Mouse (Mus musculus) v-Abl transformed pro-B cells (cell line): ENCODE data around the gene Il12rb1.
"Not testable (repeated sequence)": the region's sequence is repeated elsewhere in the genome, so short reads cannot be mapped to it uniquely, and the experiment has no call there.

Source experiments
- in situ Hi-C, 2 experiments: fragments of 400-800 bp; cut with MboI; formaldehyde crosslinking; loops; one replicate each; pipeline ENCODE4 v1.15.1; 2025; ENCODE audit not compliant: unreplicated experiment in 2 of 2

The Il12rb1 gene

GRCm38 (mm10) chr8:70821992-70822391 lies 13.7 kb downstream of the Il12rb1 start:
- in situ Hi-C loops: no loop called here

- in situ Hi-C loops: not testable (repeated sequence)
Measured at GRCm38 (mm10) chr8:70822594-70822993, 14.3 kb downstream of the Il12rb1 start.

GRCm38 (mm10) chr8:70823802-70824201 lies 15.6 kb downstream of the Il12rb1 start:
- in situ Hi-C loops: no loop called here

- in situ Hi-C loops: no loop called here
Measured at GRCm38 (mm10) chr8:70825816-70826215, 17.6 kb downstream of the Il12rb1 start.

- in situ Hi-C loops: no loop called here
Measured at GRCm38 (mm10) chr8:70827010-70827409, 18.8 kb downstream of the Il12rb1 start.

GRCm38 (mm10) chr8:70827796-70828195 lies 19.5 kb downstream of the Il12rb1 start:
- in situ Hi-C loops: no loop called here

GRCm38 (mm10) chr8:70831517-70831916 lies 23.3 kb downstream of the Il12rb1 start:
- in situ Hi-C loops: no loop called here

- in situ Hi-C loops: no loop called here
Measured at GRCm38 (mm10) chr8:70832371-70832770, 24.1 kb downstream of the Il12rb1 start.

- in situ Hi-C loops: no loop called here
Measured at GRCm38 (mm10) chr8:70833018-70833482, 24.8 kb downstream of the Il12rb1 start.

- in situ Hi-C loops: no loop called here
Measured at GRCm38 (mm10) chr8:70833520-70833919, 25.3 kb downstream of the Il12rb1 start.

- in situ Hi-C loops: no loop called here
Measured at GRCm38 (mm10) chr8:70834071-70834470, 25.8 kb downstream of the Il12rb1 start.

- in situ Hi-C loops: loop anchor here (5.0 kb wide), 1 partner anchor 34 kb away; no protein-coding TSS in a partner anchor
Measured at GRCm38 (mm10) chr8:70836666-70837065, 28.4 kb downstream of the Il12rb1 start.

- in situ Hi-C loops: loop anchor here (5.0 kb wide), 1 partner anchor 37 kb away; no protein-coding TSS in a partner anchor
Measured at GRCm38 (mm10) chr8:70838654-70839407, 30.6 kb downstream of the Il12rb1 start.

- in situ Hi-C loops: loop anchor here (5.0 to 10.0 kb wide), 5 partner anchors 37 to 225 kb away; partner anchors contain the start of genes Lrrc25 (in 2 of the 2) and Gm3336 (in 1 of the 2)
Measured at GRCm38 (mm10) chr8:70839408-70840351, 31.4 kb downstream of the Il12rb1 start, which contains the start of gene Arrdc2. TSS of gene Arrdc2 (minus strand) at chr8:70839720.

GRCm38 (mm10) chr8:70840590-70840989 lies 32.3 kb downstream of the Il12rb1 start:
- in situ Hi-C loops: loop anchor here (5.0 to 10.0 kb wide), 4 partner anchors 73 to 226 kb away; partner anchors contain the start of genes Lrrc25 (in 2 of the 2) and Gm3336 (in 1 of the 2)

- in situ Hi-C loops: loop anchor here (5.0 to 10.0 kb wide), 4 partner anchors 74 to 227 kb away; partner anchors contain the start of genes Lrrc25 (in 2 of the 2) and Gm3336 (in 1 of the 2)
Measured at GRCm38 (mm10) chr8:70841147-70842072, 33.2 kb downstream of the Il12rb1 start.

- in situ Hi-C loops: loop anchor here (5.0 to 10.0 kb wide), 4 partner anchors 75 to 228 kb away; partner anchors contain the start of genes Lrrc25 (in 2 of the 2) and Gm3336 (in 1 of the 2)
Measured at GRCm38 (mm10) chr8:70842484-70842883, 34.2 kb downstream of the Il12rb1 start.

- in situ Hi-C loops: loop anchor here (5.0 to 10.0 kb wide), 4 partner anchors 76 to 228 kb away; partner anchors contain the start of genes Lrrc25 (in 2 of the 2) and Gm3336 (in 1 of the 2)
Measured at GRCm38 (mm10) chr8:70843214-70843773, 35.0 kb downstream of the Il12rb1 start.

- in situ Hi-C loops: loop anchor here (5.0 to 10.0 kb wide), 4 partner anchors 77 to 229 kb away; partner anchors contain the start of genes Lrrc25 (in 2 of the 2) and Gm3336 (in 1 of the 2)
Measured at GRCm38 (mm10) chr8:70843941-70844340, 35.7 kb downstream of the Il12rb1 start.
